Mouse (Mus musculus) heart, adult 2 months (tissue): Measurements from ENCODE around the gene Gm20517.

Source experiments
- CTCF ChIP-seq: fragments of 200-600 bp; IDR thresholded peaks from 2 replicates; pipeline ENCODE4 v1.8.1; 2022; ENCODE audit warnings: antibody characterized with exemption, mild to moderate bottlenecking, moderate library complexity
- EP300 ChIP-seq: fragments of 200-500 bp; IDR thresholded peaks from 2 replicates; pipeline ENCODE4 v1.6.1; 2011; ENCODE audit warnings: low read depth, low read length, control low read depth; ENCODE audit not compliant: insufficient read depth

- no peak for TF ChIP-seq CTCF
- no peak for TF ChIP-seq EP300
These were observed 82.9 kb downstream of the Gm20517 start, which contains the start of gene Gm21981 for GRCm38 (mm10) chr17:47694442-47694502.
